Mouse (Mus musculus) neural tube, embryonic 11.5 days (tissue): ENCODE results near the gene Phactr3. TPM values are rescaled to one million over a fixed set of nuclear protein-coding genes. Genes with fewer than 3 reads are reported as not detected.

Experiments used
- ATAC-seq: fragments of 200-750 bp; cut with Nextera tagmentation; 2 replicates; pipeline ENCODE4 v1.8.0; 2017; ENCODE audit warnings: moderate number of reproducible peaks, mild to moderate bottlenecking, moderate TSS enrichment, moderate library complexity; ENCODE audit not compliant: insufficient read depth, low FRiP score, low TSS enrichment
- DNase-seq: peaks from one replicate; pipeline ENCODE4 v3.0.0-alpha.2; 2015; ENCODE audit warnings: low spot score
- H3K27ac ChIP-seq: fragments of 300-500 bp; sonication (generic); 2 replicates; pipeline ENCODE4 v1.5.1; 2014; ENCODE audit warnings: low read depth, mild to moderate bottlenecking, low read length
- H3K27me3 ChIP-seq: fragments of 300-500 bp; sonication (generic); 2 replicates; pipeline ENCODE4 v1.6.1; 2014; ENCODE audit warnings: mild to moderate bottlenecking, low read length, mixed read lengths; ENCODE audit not compliant: control insufficient read depth, insufficient read depth
- H3K36me3 ChIP-seq: fragments of 300-500 bp; sonication (generic); 2 replicates; pipeline ENCODE4 v1.6.1; 2014; ENCODE audit warnings: mild to moderate bottlenecking, low read length, moderate library complexity, mixed read lengths; ENCODE audit not compliant: control insufficient read depth, insufficient read depth
- H3K4me1 ChIP-seq: fragments of 300-500 bp; sonication (generic); 2 replicates; pipeline ENCODE4 v1.6.1; 2014; ENCODE audit warnings: low read length, mixed read lengths; ENCODE audit not compliant: control insufficient read depth, insufficient read depth
- H3K4me2 ChIP-seq: fragments of 300-500 bp; sonication (generic); 2 replicates; pipeline ENCODE4 v1.6.1; 2014; ENCODE audit warnings: low read depth, mild to moderate bottlenecking, moderate library complexity
- H3K4me3 ChIP-seq: fragments of 300-500 bp; sonication (generic); 2 replicates; pipeline ENCODE4 v1.5.1; 2014; ENCODE audit warnings: low read depth, low read length
- H3K9ac ChIP-seq: fragments of 300-500 bp; sonication (generic); 2 replicates; pipeline ENCODE4 v1.6.1; 2014; ENCODE audit warnings: mild to moderate bottlenecking, low read length
- H3K9me3 ChIP-seq: fragments of 300-500 bp; sonication (generic); 2 replicates; pipeline ENCODE4 v1.6.1; 2016; ENCODE audit warnings: low read length; ENCODE audit not compliant: control insufficient read depth
- WGBS: fragments of 180-500 bp; shearing (Covaris S2); extraction: QIAGEN DNeasy Blood & Tissue Kit; methylation state at CpG from one replicate; pipeline ENCODE4 v1.1.7; 2014; 5-methylcytosine and 5-hydroxymethylcytosine counted together
- polyA plus RNA-seq: library from polyadenylated mRNA; unstranded; fragments of >200 nt; fragmentation: Nextera tagmentation; extraction: Ambion mirVana; gene quantifications from 2 replicates; pipeline ENCODE4 v1.2.1, GENCODE M21; 2014

Gene Phactr3
- polyA plus RNA-seq, 1 experiment from 2014 or later = 14.7 TPM

DNA sequence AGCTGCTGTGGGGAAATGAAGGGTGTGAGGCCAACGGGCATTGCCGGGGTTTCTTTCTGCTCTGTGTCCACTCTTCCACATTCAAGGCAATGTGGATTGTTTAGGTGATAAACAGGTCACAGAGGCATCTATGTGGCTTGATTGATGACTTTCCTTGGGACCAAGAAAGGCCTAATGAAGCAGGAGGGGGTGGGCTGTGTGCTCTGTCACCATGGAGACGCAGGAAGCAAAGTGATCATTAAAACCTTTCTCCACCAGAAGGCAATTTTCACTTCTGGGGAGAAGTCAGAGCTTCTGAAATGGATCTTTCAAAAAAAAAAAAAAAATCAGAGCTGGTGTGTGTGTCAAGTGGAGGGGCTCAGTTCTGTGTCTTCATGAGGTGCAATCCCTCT is 24.2 kb downstream of the Phactr3 start:
- DNase-seq (peak; percentile 34), ATAC-seq (peak; percentile 43)
- H3K4me3 ChIP-seq = peak overlapping the region; percentile 48
- peaks cover 7% of the 10 kb centered on the region; the same call in 1 of the 2 replicates for H3K4me1 ChIP-seq
- H3K36me3 ChIP-seq = no peaks in the 10 kb centered on the region
- no peaks in the 10 kb centered on the region for H3K9me3 ChIP-seq
- 12% methylated on average over 3 of the region's 3 CpGs for WGBS
- peak overlapping the region; percentile 88 for H3K4me2 ChIP-seq
- no peaks in the 10 kb centered on the region for H3K27me3 ChIP-seq
- H3K9ac ChIP-seq = peak overlapping the region; percentile 86
- H3K27ac ChIP-seq = peak overlapping the region; percentile 73; the same call in 1 of the 2 replicates

DNA sequence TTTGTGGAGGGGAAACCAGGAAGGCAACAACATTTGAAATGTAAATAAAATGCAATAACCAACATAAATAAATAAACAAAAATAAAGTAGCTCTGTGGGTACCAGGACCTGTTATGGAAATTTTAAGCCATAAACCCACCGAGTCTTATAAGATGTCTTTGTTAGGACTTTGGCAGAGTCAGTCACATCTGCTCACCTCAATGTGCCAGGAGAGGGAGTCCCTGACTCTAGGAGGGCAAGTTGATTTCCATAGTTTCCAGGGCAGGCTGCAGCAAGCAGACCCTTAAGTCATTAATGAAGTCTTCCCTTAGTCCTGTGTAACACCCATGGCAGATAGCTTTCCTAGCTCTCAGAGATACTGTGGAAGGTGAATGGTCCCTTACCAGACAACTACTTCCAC is 25.1 kb downstream of the Phactr3 start:
- Histone ChIP-seq H3K4me1 (peaks cover 7% of the 10 kb centered on the region; the same call in 1 of the 2 replicates), H3K36me3 (no peaks in the 10 kb centered on the region), H3K4me2 (peak overlapping the region; percentile 88), H3K4me3 (no peak overlapping the region), H3K9me3 (no peaks in the 10 kb centered on the region), H3K9ac (no peak overlapping the region), H3K27me3 (no peaks in the 10 kb centered on the region), H3K27ac (no peak overlapping the region)
- ATAC-seq (no peak), DNase-seq (no peak)
- WGBS = 44% methylated on average over 1 of the region's 1 CpGs

DNA sequence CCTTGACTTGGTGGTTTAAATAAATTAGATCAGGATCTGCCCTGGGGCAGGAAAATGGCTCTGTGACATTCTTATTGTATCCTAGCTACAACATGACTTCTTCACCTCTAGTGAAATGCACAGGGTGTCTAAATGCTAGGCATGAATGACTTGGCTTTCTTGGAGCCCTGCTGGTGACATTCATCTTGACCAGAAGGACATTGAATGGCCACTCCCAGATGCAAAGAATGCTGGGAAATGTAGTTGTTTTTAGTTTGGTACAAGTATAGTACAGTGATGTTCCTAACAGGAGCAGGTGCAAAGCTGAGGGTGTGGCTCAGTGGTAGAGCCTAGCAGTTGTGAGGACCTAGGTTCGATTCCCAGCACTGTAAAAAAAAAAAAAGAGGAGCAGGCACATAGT is 30.5 kb downstream of the Phactr3 start:
- ATAC-seq (no peak), DNase-seq (no peak)
- Histone ChIP-seq H3K27ac (no peak overlapping the region), H3K9ac (no peak overlapping the region), H3K9me3 (no peaks in the 10 kb centered on the region), H3K4me1 (no peaks in the 10 kb centered on the region; the same call in 1 of the 2 replicates), H3K4me3 (no peak overlapping the region), H3K36me3 (no peaks in the 10 kb centered on the region), H3K27me3 (no peaks in the 10 kb centered on the region), H3K4me2 (no peak overlapping the region)
- WGBS = 64% methylated on average over 1 of the region's 1 CpGs

DNA sequence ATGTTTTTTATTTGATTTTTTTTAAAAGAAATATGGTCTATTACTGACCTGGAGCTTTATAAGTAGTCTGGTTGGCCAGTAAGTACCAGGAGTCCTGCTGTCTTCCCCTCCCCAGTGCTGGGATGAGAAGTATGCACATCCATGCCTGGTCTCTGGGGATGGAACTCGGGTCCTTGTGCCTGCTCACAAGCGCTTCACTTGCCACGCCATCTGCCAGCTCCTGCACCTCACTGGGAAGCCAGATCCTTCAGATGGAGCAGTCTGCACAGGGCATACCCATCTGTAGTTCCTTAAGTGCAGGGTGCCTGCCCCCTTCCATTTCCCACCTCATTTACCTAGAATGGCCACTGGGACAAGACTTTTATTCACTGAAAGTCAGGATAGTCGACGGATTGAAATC is 31.9 kb downstream of the Phactr3 start:
- WGBS = 74% methylated on average over 5 of the region's 5 CpGs
- Histone ChIP-seq H3K36me3 (no peaks in the 10 kb centered on the region), H3K4me3 (no peak overlapping the region), H3K9me3 (no peaks in the 10 kb centered on the region), H3K27me3 (no peaks in the 10 kb centered on the region), H3K4me2 (no peak overlapping the region), H3K4me1 (no peaks in the 10 kb centered on the region; the same call in 1 of the 2 replicates), H3K9ac (no peak overlapping the region), H3K27ac (no peak overlapping the region)
- no peak for ATAC-seq
- no peak for DNase-seq

DNA sequence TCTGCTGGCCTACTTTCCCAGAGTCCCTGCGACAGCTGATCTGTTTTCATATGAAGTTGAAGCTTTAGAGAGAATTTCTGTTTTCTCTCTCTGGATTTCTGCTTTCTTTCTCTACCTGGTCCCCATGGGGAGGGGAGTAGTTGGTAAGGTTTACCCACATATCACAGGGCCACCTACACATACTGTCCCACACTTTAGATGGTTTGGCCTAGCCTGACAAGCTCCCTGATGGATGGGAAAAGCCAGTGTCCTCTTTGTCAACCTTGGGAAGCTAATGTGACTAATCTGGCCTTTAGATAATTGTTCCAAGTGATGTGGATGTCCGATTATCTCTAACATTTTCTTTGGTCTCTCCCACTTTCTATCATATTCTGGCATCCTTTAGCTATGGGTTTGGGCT is 34.8 kb downstream of the Phactr3 start:
- Histone ChIP-seq H3K4me1 (no peaks in the 10 kb centered on the region; the same call in 1 of the 2 replicates), H3K9ac (no peak overlapping the region), H3K9me3 (no peaks in the 10 kb centered on the region), H3K27ac (no peak overlapping the region), H3K36me3 (no peaks in the 10 kb centered on the region), H3K4me3 (no peak overlapping the region), H3K27me3 (no peaks in the 10 kb centered on the region), H3K4me2 (no peak overlapping the region)
- no peak for ATAC-seq
- 97% methylated on average over 2 of the region's 2 CpGs for WGBS
- DNase-seq = no peak

DNA sequence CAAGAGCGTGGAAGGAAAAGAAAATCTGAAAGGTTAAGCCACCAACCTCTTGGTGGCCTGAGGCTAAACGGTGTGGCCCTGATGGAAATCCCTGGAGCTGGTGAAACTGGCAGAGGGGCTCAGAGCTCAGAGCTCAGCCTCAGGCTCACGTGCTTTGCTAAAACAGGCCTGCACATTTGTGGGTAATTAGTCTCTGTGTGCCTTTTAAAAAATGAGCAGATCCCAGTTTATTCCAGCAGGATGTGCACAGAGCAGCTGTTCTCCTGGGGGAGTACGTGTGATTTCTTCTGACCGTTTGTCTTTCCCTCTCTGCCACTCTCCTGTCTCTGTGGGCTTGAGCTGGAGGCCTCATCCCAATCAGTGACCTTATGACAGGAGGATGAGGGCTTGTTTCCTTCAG is 35.4 kb downstream of the Phactr3 start:
- ATAC-seq = no peak
- WGBS = 69% methylated on average over 5 of the region's 5 CpGs

DNA sequence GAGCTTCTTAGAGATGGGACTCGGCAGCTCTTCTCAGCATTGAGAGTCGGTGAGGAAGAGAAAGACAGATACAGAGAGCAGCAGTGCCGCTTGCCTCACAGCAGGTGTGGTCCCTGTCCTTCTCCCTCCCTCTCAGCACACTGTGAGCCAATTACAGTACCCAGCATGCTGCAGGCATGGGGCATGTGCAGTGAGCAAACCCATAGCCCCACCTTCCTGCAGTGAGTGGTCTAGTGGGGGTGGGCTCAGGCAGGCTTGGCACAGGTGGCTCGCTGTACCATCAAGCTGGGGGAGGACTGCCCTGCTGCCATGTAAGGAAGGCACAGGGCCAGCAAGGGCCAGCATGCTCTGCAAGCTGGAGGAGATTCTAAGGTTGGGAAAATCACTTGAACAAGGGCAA is 35.8 kb downstream of the Phactr3 start:
- H3K36me3 ChIP-seq = no peaks in the 10 kb centered on the region
- DNase-seq = peak; percentile 4
- no peak overlapping the region for H3K27ac ChIP-seq
- 43% methylated on average over 4 of the region's 4 CpGs for WGBS
- ATAC-seq = no peak
- H3K4me2 ChIP-seq = no peak overlapping the region
- H3K4me1 ChIP-seq = no peaks in the 10 kb centered on the region; the same call in 1 of the 2 replicates
- no peak overlapping the region for H3K4me3 ChIP-seq
- no peak overlapping the region for H3K9ac ChIP-seq
- H3K27me3 ChIP-seq = no peaks in the 10 kb centered on the region
- H3K9me3 ChIP-seq = no peaks in the 10 kb centered on the region

More for the DNA sequence above, 35.4 kb downstream of the Phactr3 start:
- no peak for DNase-seq
- no peak overlapping the region for H3K4me3 ChIP-seq
- H3K9ac ChIP-seq = no peak overlapping the region
- no peaks in the 10 kb centered on the region for H3K9me3 ChIP-seq
- H3K36me3 ChIP-seq = no peaks in the 10 kb centered on the region
- H3K27ac ChIP-seq = no peak overlapping the region
- no peaks in the 10 kb centered on the region; the same call in 1 of the 2 replicates for H3K4me1 ChIP-seq
- H3K27me3 ChIP-seq = no peaks in the 10 kb centered on the region
- no peak overlapping the region for H3K4me2 ChIP-seq

DNA sequence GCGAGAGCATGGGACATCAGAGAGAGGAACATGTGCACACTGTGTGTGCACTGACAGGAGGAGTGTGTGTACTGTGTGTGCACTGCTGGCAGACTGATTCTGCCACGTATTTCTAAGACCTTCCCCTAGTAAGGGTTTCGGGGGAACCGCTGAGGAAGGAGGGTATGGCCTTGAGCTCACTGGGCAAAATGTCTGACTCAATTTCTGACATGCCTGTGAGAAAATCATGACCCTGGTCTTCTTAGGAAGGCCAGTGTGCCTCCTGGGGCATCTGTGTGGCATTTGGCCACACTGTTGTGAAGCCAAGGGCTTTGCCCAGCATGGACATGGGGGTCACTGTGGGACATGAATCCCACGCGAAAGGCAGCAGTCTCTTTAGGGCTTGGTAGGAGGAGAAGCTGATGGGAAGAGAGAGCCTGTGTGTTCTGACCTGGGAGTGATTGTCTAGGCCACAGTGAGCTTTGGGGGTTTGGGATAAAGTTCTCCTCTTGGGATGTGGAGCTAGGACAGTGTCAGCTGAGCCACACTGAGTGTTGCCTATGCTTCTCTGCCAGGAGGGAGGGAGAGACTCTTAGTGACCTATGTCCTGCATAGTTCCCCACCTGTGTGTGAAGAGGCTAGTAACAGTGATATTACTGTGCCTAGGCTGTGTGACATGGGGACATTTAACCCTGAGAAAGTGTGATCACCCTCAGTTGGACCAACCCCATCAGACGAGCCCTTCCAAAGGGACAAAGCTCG is 36.6 kb downstream of the Phactr3 start:
- no peaks in the 10 kb centered on the region for H3K36me3 ChIP-seq

DNA sequence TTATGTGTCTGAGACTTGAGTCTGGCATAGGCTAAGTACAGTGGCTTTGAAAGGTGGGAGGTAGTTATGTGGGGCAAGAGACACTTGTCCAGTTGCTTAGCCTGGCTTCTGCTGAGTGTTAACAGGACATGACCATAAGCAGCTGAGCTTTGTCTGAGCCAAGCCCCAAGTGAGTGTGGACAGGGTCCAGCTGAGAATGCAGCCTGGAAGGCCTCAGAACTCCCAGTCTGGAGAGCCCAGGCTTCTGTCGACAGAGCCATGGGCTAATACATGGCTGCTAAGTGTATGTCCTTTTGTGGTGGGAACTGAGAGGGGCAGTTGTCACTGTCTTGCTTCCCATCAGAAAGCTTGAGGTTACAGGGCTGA is 37.1 kb downstream of the Phactr3 start:
- no peaks in the 10 kb centered on the region for H3K27me3 ChIP-seq
- DNase-seq = no peak
- no peak for ATAC-seq
- H3K4me2 ChIP-seq = no peak overlapping the region
- H3K9ac ChIP-seq = no peak overlapping the region
- no peaks in the 10 kb centered on the region for H3K36me3 ChIP-seq
- H3K4me3 ChIP-seq = no peak overlapping the region
- no peak overlapping the region for H3K27ac ChIP-seq
- WGBS = 74% methylated on average over 1 of the region's 1 CpGs
- no peaks in the 10 kb centered on the region; the same call in 1 of the 2 replicates for H3K4me1 ChIP-seq
- no peaks in the 10 kb centered on the region for H3K9me3 ChIP-seq

More for the DNA sequence above, 36.6 kb downstream of the Phactr3 start:
- Histone ChIP-seq H3K9ac (no peak overlapping the region), H3K27ac (no peak overlapping the region), H3K4me2 (no peak overlapping the region), H3K4me3 (no peak overlapping the region), H3K4me1 (no peaks in the 10 kb centered on the region; the same call in 1 of the 2 replicates), H3K27me3 (no peaks in the 10 kb centered on the region), H3K9me3 (no peaks in the 10 kb centered on the region)
- 84% methylated on average over 8 of the region's 8 CpGs for WGBS
- no peak for DNase-seq
- ATAC-seq = no peak
